Mouse (Mus musculus): ENCODE measurements around the gene Tubb1.

Gene Tubb1

DNA sequence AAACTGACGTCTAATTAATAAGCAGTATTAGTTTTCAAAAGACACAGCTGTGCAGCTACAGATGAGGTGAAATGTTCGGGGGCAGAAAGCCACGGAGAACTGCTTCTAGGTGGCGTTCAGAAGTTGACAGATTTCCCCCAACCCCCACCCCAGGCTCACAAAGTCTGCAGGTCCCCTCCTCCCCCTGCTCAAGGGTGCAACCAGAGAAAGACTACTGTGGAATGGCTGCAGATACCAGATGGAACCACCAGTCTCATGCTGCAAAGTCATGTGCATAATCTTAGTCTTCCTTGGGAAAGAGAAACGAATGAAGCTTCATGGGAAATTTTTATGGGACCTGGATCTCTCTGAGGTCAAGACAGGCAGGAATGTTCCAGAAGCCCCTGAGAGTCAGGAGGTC is 51.8 kb downstream of the Tubb1 start:
- DNase-seq (ENCODE audit: low read depth), result no peak

DNA sequence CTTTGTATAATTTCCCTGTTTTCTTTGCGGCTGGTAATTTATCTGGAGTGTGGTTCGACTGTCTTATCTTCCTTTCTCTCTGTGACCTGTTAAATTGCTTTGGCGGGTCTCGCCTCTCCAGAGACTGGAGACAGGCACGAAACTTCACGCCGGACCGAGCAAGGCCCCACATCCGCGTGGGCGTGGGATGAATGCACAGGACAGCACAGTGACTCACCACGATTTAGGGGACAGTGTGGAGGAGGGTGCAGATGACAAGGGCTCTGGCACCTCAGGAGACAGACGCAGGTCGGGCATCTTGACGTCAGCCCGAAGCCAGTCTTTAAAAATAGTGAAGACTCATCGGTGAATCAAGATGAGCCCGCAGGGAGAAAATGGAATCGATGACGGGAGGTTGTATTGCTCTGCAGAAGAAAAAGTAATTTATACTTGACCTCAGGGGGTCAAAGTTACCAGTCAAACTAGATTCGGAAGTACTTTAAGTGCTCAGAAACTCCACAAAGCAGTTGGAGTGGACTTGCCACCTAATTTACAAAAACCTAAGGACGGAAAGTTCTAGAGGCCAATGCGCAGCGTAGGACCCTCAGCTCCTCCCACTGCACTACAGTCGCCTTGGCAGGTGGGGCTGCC is 52.5 kb downstream of the Tubb1 start:
- DNase-seq (ENCODE audit: low read depth), result no peak

Data from c-Kit-positive CD71-positive TER-119-negative erythroid progenitor cells, embryonic 14.5 days (primary cell).